Mouse (Mus musculus) left cerebral cortex, postnatal 36 days (tissue): ENCODE measurements around the gene 2410002F23Rik. TPM values are rescaled to one million over a fixed set of nuclear protein-coding genes. Genes with fewer than 3 reads are reported as not detected.
A peak's percentile ranks its signal among the peaks of the same experiment; 100 is the strongest.
"Not testable (repeated sequence)": the region's sequence is repeated elsewhere in the genome, so short reads cannot be mapped to it uniquely, and the experiment has no call there.

Experiments used
- DNase-seq, 2 experiments: peaks; one replicate each; pipeline ENCODE4 v3.0.0; 2021 to 2022; ENCODE audit warnings: low spot score in 2 of 2, mixed read lengths in 1 of 2
- intact Hi-C: fragments of 180-260 bp; cut with DNase I; formaldehyde crosslinking; loops from one replicate; pipeline ENCODE4 v1.15.1; 2025
- total RNA-seq, 2 experiments: library from RNA; stranded (reverse); gene quantifications; 2 replicates each; pipeline ENCODE4 v1.2.3; 2021

Gene 2410002F23Rik
- total RNA-seq, 2 experiments from 2014 or later, result 70.3 to 70.5 TPM

DNA sequence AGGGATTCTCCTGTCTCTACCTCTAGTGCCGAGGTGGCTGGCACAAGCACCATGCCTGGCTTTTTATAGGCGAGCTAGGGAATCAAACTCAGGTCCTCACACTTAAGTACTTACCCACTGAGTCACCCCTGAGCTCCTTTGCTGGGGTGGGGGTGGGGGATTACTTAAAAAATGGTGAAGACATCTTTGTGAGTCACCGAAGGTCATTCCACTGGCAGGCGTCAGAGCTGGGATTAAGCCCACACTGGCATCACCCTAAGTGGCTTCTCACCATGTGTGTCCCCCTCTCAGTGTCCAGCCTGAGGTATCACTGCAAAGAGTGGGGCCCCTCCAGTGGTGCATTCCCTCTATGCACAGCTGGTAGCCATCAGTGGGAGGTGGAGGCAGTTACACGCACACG is 13.9 kb downstream of the 2410002F23Rik start:
- intact Hi-C loops, result no loop called here
- DNase-seq, result no peak

GRCm38 (mm10) chr7:44261147-44261546 is 14.6 kb downstream of the 2410002F23Rik start, which contains the start of gene Gm15517:
Gm15517 (plus strand) TSS chr7:44261447.
- DNase-seq, result no peak
- intact Hi-C loops, result no loop called here

- peak; percentile 93 to 96 for DNase-seq
- intact Hi-C loops, result loop anchor here (1.0 to 2.0 kb wide), 2 partner anchors 88 to 222 kb away; no protein-coding TSS in a partner anchor
These were observed 16.5 kb downstream of the 2410002F23Rik start for GRCm38 (mm10) chr7:44262791-44263643.

DNA sequence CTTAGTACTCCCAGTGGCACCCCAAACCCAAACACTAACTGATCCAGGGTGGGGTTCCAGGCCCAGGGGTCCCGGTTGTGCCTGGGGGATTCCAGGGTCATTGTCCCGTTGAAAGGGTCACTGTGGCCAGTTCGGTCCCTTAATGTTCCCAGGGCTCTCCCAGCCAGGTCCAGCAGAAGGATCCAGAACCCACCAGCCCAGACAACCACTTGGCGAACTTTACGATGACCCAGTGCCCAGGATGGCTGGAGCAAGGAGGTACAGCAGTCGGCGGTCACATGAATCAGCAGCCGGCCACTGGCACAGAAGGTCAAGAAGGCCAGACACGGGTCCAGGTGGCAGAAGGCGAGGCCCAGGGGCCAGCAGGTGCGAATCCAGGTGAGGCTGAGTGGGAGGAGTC is 21.6 kb downstream of the 2410002F23Rik start:
- intact Hi-C loops, result loop anchor here (5.0 kb wide), 1 partner anchor 44 kb away; the partner anchor contains the start of gene Shank1
- DNase-seq, result no peak

- intact Hi-C loops, result loop anchor here (5.0 kb wide), 1 partner anchor 43 kb away; the partner anchor contains the start of gene Shank1
- no peak for DNase-seq
These were observed 22.9 kb downstream of the 2410002F23Rik start for GRCm38 (mm10) chr7:44269397-44269796.

GRCm38 (mm10) chr7:44271309-44271708 is 24.8 kb downstream of the 2410002F23Rik start:
- no peak for DNase-seq
- intact Hi-C loops, result no loop called here

DNA sequence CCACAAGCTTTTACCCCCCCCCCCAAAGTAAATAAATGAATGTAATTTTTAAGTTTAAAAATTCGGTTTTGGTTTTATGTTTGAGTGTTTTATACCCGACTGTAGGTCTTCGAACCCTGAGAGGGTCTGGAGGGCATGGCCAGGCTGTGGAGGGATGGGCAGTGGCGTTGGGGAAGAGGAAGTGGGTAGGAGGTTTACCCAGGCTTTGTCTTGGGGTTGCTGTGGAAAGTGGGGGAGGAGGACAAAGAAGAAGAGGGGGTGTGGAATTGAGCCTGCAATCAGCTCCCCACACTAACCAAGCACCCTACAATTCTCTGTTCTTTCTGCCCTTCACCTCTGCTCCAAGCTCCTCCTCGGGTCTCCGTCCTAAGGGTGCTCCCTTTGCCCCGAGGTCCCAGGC is 26.0 kb downstream of the 2410002F23Rik start:
- no peak for DNase-seq
- intact Hi-C loops, result no loop called here

- no peak for DNase-seq
- intact Hi-C loops, result no loop called here
These were observed 26.9 kb downstream of the 2410002F23Rik start for GRCm38 (mm10) chr7:44273446-44273845.

GRCm38 (mm10) chr7:44274096-44274495 is 27.6 kb downstream of the 2410002F23Rik start:
- intact Hi-C loops, result no loop called here
- no peak for DNase-seq

DNA sequence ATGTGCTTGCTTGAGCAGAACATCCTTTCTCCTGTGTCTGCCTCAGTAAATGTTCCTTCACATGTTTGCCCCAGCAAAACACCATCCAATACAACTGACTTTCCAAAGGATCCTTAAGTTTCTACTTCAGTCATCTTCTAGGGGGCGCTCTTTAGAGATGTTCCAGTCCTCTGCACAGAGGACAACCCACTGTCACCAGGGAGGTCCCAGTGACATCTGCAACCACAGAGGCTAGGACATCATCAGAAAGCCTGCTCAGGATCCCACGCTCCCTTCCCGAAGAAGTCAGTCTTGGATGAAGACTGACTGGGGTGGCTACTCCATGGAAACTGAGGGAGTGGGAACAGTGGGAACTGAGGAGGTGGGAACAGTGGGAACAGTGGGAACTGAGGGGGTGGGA is 29.0 kb downstream of the 2410002F23Rik start:
- no peak for DNase-seq
- intact Hi-C loops, result no loop called here

GRCm38 (mm10) chr7:44276461-44277249 is 30.1 kb downstream of the 2410002F23Rik start:
- intact Hi-C loops, result no loop called here
- DNase-seq, result no peak

DNA sequence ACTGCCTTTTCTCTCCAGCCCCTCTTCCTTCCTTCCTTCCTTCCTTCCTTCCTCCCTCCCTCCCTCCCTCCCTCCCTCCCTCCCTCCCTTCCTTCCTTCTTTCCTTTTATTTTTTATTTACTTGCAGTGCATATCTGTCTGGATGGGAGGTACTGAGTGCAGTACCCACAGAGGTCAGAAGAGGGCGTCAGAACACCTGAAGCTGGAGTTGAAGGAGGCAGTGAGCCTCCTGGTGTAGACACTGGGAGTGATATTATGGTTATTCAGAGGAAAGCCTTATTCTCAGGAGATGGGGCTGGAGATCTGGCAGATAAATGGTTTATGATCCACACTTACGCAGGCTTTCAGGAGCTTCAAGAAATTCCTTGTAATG is 30.7 kb downstream of the 2410002F23Rik start:
- intact Hi-C loops, result no loop called here
- DNase-seq, result peak; percentile 54 to 58

- intact Hi-C loops, result no loop called here
- DNase-seq, result no peak
These were observed 34.4 kb downstream of the 2410002F23Rik start for GRCm38 (mm10) chr7:44280959-44281358.

- intact Hi-C loops, result no loop called here
- DNase-seq, result no peak
These were observed 35.1 kb downstream of the 2410002F23Rik start for GRCm38 (mm10) chr7:44281586-44281985.

GRCm38 (mm10) chr7:44287760-44288159 is 41.2 kb downstream of the 2410002F23Rik start:
- intact Hi-C loops, result no loop called here
- no peak for DNase-seq

DNA sequence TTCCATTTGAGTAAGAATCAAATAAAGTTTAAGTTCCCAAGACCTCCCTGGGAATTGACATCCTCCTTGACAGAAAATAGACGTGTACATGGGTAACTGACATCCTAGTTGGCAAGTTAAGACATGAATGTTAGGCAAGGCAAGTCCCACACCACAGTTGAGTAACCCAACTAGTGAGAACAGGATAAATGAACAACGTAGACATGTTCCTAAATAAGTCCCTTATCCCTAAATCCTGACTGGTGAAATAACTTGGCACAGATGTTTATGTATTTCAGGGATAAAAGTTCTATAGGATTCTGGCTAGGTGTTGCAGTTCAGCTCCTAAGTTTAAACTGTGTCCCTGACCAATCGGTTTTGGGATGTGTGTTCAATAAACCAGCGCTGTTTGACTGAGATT is 44.5 kb downstream of the 2410002F23Rik start:
- DNase-seq, result no peak
- intact Hi-C loops, result no loop called here

GRCm38 (mm10) chr7:44291418-44291817 is 44.9 kb downstream of the 2410002F23Rik start:
- no peak for DNase-seq
- intact Hi-C loops, result no loop called here

- intact Hi-C loops, DNase-seq: not testable (repeated sequence)
These were observed 51.0 kb downstream of the 2410002F23Rik start for GRCm38 (mm10) chr7:44297501-44297900.
